Mouse (Mus musculus) erythroid progenitor cell, adult 5-6 weeks (primary cell): ENCODE results near the gene Tbc1d10a. TPM values are rescaled to one million over a fixed set of nuclear protein-coding genes. Genes with fewer than 3 reads are reported as not detected.
"Not testable (repeated sequence)": the region's sequence is repeated elsewhere in the genome, so short reads cannot be mapped to it uniquely, and the experiment has no call there.

Experiments used
- ATAC-seq: replicated peaks from 2 replicates; pipeline ENCODE4 v1.8.0; 2016; ENCODE audit warnings: moderate number of reproducible peaks, mild to moderate bottlenecking, moderate TSS enrichment, inconsistent platforms; ENCODE audit not compliant: poor library complexity, low FRiP score, severe bottlenecking
- total RNA-seq, 2 experiments: library from RNA; stranded (forward) in 1 of 2; stranded (reverse) in 1 of 2; fragments of 150-400 nt in 1 of 2; fragments of 186-747, 209-891 nt in 1 of 2; gene quantifications; 2 replicates each; pipeline versions ENCODE4 v1.2.3 to v1.2.4; 2015 to 2017; ENCODE audit warnings: low replicate concordance in 2 of 2

The Tbc1d10a gene
- total RNA-seq, 2 experiments from 2014 or later = 2.5 to 4.2 TPM

DNA sequence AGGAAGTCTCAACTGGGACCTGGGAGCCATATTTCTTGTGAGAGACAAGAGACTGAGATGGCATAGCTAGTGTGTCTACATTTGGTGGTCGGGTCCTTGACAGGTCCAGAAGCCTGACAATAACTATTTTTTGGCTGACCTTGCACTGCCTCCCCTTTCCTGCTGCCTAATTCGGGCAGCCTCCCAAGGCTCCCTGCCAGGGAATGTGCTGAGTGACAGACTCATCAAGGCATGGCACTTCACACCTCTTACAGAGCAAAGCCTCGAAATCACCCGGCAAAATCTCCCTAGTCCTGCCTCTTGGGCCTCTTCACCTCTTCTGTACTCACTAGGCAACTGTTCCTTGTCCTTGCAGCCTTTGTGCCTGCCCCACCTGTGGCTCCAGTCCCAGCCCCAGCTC is 8.9 kb upstream of the Tbc1d10a start:
- ATAC-seq = no peak

DNA sequence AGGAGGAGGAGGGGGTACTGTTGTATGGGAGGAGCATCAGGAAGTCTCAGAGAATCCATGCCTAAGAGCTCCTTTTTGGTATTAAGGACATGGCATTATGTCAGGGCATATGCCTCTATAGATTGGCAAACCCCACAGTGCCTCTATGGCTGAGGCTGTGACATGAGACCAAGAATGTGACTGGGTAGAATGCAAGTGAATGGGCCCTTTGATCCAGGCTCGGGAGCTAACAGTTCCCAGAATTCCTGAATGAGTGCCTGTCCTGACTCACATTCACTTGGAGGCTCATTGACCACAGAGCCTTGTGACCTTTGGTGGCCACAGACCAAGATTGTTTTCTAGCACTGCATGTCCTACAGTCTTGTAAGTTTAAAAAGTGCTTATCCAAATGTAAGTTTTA is 4.5 kb upstream of the Tbc1d10a start:
- no peak for ATAC-seq

DNA sequence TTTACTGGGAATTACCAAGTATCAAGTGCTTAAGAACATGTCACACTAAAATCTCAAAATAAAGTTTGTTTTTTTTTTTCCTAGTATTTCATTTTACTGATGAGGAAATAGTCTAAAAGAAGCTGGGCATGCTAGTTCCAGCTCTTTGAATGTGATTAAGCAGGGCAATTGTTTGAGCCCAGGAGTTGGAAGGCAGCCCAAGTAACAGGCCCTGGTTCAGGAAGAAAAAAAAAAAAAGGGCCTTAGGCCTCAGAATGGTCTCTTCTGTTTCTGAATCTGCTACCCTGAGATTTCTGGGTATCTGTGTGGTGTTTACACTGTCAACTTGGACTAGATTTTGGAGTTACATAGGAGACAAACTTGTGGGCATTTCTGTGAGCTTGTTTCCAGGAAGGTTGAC is 3.1 kb upstream of the Tbc1d10a start:
- ATAC-seq = no peak

DNA sequence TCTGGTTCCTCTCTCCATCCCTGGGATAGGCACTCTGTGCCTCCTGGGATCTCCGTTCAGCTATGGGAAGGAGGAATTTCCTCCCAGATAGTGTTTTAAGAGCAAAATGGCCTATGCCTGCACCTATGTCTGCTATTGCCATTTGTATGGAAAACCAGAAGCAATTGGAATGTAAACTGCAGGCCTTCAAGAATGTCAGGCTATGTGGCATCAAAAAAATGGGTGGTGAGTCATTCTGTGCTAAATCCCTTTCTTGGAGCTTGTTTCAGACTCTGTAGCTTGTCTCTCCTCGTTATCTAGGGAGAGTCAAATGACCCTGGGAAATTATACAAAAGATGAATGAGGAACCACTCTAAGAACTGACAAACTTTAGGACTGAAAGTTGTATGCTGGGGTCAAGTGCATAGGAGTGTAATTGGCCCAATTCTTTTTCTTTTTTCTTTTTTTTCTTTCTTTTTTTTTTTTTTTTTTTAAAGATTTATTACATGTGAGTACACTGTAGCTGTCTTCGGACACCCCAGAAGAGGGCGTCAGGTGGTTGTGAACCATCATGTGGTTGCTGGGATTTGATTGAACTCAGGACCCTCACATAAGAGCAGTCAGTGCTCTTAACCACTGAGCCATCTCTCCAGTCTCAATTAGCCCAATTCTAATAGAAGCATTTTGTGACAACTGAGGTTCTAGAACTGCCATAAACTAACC is 2.2 kb upstream of the Tbc1d10a start:
- ATAC-seq = no peak

DNA sequence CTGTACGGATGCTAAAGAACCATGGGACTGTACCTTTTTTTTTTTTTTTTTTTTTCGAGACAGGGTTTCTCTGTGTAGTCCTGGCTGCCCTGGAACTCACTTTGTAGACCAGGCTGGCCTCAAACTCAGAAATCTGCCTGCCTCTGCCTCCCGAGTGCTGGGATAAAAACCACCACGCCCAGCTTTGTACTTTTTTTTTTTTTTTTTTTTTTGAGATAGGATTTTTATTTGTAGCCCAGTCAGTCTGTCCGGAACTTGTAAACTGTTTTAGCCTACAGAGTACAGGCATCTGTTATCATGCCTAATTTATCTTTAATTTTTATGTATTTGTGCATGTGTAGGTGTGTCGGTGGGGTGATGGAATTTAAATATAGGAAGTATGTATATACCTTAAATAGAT is 1.1 kb upstream of the Tbc1d10a start:
- not testable (repeated sequence) for ATAC-seq

DNA sequence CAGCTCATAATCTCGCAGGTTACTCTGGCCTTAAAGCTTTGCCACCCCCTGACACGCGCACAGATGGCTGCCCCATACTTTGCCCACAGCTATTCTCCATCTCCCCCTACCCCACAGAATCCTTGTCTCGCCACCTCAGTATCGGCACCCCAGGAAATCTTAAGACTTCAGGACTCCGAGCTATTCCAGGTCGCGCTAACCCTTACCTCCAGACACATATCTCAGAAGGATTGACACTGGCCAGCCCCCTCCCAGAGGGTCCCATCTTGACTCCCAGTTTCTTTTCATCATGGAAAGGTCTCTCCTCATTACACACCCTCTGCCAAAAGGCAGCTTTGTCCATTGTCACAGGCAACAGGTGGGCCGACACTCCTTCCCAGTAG is 720 bp downstream of the Tbc1d10a start:
- no peak for ATAC-seq

DNA sequence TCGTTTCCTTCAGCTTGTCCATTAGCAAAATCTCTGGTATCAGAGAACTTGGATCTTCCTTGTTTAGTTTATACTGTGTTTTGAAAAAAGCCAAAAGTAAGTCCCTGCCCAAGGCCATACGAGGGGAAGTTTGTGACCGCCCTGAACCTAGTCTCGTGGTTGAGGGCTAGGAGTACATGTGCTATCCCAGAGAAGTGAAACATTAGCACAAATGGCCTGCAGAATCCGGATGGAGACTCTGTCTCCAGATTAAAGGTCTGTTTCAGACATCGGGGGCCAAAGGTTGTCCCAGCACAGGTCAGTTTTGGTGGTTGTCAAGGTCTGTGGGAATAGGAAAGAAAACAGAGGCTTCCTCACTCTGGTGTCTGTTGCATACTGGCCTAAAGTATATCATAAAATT is 2.6 kb downstream of the Tbc1d10a start:
- no peak for ATAC-seq

DNA sequence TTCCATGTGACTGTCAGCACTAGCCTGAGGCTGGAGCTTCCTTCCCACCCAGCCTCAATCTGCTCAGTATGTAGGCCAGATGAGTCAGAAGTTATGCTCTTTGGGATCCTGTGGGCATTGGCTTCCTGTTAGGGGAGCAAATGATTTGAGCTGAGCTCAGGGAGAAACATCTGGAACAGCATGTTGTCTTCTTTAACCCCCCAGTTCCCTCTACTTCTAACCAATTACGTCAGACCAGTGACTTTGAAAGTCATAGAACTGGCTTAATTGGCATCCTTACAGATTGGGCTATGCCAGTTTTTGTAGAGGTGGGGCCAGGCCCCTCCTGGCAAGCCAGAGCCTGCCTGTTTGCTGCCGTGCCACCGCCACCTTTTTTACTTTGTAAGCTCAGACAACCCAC is 4.1 kb downstream of the Tbc1d10a start:
- no peak for ATAC-seq

DNA sequence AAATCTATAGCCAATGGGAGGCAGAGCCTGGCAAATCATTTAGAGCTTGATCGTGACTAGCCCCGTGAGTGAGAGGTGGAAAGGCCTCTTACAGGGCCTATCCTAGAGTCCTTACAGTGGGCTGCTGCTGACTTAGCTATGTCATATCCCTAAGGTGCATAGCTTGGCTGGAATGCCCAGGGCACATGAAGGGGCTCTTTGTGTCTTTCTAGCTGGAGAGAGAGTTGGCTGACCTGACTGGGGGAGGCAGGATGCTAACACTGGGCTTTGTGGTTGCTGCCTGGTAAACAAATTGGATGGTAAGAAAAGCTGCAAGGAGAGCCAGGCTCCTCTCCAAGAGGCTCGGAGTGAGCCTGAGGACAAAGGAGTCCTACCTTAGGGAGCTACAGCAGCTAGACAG is 6.2 kb downstream of the Tbc1d10a start:
- ATAC-seq = no peak

DNA sequence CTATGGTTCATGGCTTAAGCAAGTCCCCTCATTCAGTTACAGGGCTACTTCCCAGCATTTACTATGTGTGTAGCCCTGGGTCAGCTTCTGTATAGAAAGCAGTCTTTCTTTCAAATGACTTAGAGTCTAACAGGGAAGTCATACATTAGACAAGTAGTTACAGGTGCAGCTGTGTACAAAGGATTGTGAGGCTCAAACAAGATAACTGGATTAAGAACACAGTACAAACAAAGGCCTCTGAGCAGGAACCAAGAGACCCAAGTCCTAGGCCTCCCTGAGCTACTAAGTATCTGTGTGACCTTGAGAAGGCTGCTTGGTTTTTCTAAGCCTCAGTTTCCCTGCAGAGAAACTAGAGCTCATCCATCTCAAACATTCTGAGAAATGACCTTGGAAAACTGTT is 6.8 kb downstream of the Tbc1d10a start:
- no peak for ATAC-seq

DNA sequence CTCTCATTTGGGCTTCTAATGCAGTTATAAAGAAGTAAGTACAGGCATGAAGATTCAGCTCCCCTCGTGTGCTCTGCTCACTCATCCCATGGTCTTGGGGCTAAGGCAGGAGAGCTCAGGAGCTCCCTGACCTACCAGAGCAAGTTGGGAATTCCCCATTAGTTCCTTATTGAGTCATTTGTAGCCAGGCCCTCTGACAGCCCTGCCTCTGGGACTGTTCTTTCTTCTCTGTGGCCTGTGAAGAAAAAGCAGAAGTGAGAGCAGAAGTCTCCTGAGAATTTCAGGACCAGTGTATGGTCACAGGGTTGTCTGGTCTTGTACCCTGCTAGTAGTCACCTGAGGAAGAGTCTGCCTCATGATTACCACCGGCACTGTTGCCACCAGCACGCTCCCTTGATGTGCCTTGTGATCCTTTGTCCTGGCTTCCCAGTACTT is 9.0 kb downstream of the Tbc1d10a start:
- ATAC-seq = no peak

DNA sequence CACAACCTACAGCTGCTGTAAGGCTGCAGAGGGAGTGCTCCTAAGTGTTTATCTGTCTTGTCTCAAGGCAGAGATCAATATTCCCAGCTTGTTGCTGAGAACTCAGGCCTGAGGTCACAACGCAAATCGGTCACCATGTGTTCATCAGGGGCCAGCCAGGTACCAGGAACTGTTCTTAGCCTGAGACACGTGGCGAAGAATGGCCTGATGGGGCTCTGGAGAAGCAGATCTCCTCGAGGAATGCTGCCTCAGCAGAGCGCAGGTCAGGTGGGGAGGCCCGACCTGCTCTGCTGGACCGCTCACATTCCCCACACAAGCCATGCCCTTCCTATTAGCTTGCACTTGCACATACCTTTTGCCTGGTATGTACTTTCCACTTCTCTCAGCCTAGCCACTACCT is 10.0 kb downstream of the Tbc1d10a start:
- no peak for ATAC-seq

DNA sequence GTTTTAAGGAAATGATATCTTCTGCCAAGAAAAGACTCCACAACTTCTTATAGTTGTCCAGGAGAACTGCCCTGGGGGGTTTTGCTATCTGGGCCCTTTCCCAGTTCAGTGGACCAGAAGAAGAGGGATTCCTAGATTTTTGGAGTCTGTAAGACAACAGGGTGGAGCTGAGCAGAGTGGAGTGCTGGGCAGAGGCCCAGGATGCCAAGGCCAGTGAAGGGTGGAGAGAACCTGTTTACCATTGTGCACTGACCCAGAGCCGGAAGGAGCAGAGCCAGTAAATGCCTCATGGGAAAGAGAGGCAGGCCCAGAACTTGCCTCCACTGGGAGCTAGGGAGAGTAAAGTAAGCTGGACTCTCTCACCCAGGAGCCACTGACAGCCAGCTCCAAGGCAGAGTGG is 11.1 kb downstream of the Tbc1d10a start:
- ATAC-seq = 0 out of 2 replicates have a peak, but pooled peaks have one; percentile 21

DNA sequence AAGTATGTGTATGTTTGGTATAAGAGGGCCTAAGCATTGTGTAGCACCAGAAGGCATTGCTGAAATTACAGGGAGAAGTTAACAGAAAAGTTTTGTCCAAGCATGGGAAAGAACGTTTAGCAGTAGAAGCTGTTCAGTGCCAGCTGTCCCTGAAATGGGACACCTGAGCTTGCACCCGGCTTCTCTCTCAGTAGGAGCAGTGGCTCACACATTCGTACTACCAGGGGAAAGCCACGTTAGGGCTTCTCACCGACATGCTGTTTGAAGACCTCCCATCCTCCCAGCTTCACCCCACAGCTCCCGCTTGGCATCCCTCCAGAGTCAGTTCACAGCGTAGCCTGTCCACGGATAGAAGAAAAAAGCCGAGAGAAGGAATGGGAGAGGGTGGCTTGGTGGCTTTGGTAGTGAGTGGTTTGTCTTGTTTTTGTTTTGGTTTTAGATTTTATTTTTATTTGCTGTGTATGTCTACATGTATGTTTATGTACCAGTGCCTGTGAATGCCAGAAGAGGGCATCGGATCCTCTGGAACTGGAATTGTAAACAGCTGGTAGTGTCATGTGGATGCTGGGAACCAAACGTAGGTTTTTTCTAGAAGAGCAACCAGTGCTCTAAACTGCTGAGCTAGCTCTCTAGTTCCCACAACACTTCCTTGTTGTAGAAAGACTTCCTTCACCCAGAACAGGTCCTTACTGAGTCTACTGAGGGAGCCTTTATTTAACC is 15.6 kb downstream of the Tbc1d10a start:
- ATAC-seq = no peak

DNA sequence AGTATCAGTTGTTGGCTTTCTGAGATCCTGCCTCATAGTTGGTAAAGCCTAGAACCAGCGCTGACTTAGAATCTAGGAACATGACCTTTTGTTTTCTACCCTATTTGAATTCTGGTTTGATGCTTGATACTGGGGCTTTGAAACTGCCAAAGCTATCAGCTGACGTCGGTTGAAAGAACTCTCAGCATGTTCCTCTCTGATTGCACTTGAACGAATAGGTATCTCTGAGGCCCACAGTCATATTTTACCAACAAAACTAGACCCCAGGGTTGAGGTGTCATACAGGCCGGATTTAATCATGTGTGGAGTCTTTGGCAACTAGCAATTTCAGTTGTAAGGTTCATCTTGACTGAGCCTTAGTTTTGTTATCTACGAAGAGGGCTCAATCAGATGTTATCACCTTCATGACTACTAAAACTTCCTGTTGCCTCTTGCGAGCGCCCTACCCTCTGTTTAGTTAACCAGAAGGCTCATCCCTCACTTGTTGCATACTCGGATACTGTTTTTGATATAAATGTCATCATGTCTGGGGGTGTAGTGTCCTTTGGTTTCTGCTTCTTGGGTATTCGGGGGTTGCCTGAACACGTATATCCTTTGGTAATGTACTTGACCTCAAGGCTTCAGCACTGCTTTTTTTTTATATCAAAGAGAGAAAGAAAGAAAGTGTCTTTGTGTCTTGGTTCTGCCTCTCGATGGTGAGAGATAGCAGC is 16.6 kb downstream of the Tbc1d10a start:
- no peak for ATAC-seq

DNA sequence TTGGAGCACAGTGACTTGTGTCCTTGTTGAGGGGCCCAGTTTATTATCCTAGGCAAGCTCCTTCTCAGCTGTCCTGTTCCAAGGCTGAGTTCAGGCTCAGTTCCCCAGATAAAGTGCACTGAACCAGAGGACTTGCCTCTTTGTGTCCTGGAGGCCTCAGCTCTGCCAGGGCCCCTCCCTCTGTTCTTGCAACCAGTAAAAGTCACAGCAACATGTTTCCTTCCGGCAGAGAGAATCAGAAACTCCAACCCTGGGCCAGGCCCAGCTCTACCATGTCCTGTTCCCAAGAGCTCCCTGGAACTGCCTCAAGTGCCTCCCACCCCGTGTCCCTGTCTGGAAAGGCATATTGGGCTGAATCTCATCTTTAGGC is 17.1 kb downstream of the Tbc1d10a start:
- no peak for ATAC-seq

DNA sequence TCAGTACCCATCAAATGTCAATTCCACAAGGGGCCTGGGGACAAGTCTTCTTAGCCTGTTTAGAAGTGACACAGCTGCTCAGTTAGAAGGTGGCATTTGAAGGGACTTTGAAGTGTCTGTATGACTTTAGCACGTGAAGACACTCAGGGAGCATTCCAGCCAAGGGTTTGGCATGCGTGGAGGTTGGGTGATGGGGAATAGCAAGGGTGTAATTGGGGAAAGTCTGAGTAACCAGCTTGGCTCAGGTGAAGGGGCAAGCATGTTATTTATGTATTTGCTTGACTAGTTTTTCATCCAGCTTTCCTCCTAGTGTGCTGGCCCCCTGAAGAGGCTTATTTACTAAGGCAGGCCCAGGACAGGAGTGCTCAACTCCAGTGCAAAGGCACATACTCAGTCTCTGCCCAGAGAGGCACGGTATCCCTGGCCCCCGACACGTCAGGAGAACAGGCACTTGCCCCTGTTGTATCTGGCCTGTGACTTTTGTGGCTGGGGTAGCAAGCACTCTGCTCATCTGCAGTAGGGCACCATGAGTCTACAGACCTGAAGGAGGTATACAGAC is 18.6 kb downstream of the Tbc1d10a start:
- ATAC-seq = no peak

DNA sequence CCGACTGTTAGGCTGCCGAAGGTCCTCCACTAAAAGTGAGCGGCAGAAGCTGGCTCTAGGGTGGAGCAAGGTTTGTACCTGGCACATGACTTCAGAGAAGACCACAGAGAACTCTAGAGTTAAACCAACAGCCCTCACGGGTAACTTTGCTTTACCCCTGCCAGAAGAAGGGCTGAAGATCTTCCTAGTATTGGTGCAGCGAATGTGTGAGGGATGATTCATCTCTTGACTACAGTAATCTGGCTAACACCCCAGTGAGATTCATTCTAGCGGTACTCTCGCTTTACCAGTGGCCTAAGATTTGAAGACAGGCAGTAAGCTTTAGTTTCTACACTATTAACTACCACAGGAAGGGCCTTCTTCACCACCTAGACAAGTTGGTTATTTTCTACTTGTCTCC is 19.4 kb downstream of the Tbc1d10a start:
- no peak for ATAC-seq

DNA sequence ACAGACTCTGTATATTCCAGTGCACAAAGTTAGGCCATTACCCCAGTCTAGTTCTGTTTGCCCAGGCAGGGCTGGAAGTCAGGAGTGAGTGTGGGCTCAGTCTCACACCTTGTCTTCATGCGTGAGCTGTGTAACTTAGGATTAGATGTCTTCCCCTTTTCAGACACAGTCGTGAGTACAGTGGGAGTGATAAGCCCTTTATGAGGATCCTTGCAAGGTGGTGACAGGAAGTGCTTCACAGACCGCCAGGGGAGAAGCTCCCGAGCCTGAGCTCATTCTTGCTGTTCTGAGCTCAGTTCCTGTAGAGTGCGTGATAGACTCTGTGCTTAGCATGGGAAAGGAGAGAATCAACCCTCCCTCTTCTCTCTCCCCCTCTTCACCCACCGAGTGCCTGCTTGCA is 20.0 kb downstream of the Tbc1d10a start:
- no peak for ATAC-seq

DNA sequence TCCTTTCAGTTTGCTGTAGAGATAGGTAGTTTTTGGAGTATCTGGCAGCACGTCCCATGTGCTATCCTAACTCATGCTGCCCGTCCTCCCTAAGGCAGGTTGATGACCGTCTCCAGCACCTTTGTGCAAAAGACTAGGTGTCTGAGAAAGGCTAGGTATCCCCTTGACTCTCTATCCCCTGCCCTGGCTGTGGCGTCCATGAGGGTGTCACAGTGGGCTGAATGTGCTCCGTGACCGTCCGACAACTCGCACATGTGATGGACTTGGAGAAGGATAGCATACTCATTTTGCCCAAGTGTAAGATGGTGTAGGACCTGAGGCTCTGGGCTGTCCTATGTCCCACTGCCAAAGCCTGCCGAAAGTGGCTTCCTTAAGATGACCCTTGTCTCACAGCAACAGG is 21.1 kb downstream of the Tbc1d10a start:
- no peak for ATAC-seq

DNA sequence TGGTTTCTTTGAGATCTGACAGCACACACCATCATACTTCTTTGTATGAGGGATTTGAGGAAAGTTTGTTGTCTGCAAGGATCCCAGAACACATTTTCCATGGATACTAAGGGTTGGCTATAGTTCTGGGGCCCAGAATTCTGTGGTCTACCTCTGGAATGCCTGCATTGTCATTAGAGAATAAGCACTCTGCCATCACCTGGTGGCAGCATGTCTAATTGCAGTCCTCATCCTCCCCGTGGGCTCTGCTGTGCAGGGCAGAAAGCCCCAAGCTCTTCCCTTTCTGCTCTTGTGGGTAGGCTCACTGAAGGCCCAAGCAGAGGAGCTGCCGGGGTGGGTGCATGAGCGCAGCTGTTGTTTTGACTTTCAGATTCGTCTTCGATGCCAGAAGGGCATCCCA is 23.0 kb downstream of the Tbc1d10a start:
- ATAC-seq = no peak
